Mouse (Mus musculus) hindbrain, postnatal 0 days (tissue): ENCODE measurements around the gene Rilpl1. TPM values are rescaled to one million over a fixed set of nuclear protein-coding genes. Genes with fewer than 3 reads are reported as not detected.

Experiments used
- ATAC-seq: fragments of 200-750 bp; cut with Nextera tagmentation; 2 replicates; pipeline ENCODE4 v1.8.0; 2017; ENCODE audit warnings: mild to moderate bottlenecking, moderate TSS enrichment, moderate library complexity
- DNase-seq: peaks from one replicate; pipeline ENCODE4 v3.0.0-alpha.2; 2015; ENCODE audit warnings: low spot score
- H3K27ac ChIP-seq: fragments of 300-500 bp; sonication (generic); 2 replicates; pipeline ENCODE4 v1.5.1; 2014; ENCODE audit warnings: mild to moderate bottlenecking
- H3K27me3 ChIP-seq: fragments of 300-500 bp; sonication (generic); 2 replicates; pipeline ENCODE4 v1.6.1; 2014; ENCODE audit warnings: low read length, mixed read lengths; ENCODE audit not compliant: insufficient read depth
- H3K36me3 ChIP-seq: fragments of 300-500 bp; sonication (generic); 2 replicates; pipeline ENCODE4 v1.6.1; 2014; ENCODE audit warnings: low read length, mixed read lengths; ENCODE audit not compliant: insufficient read depth
- H3K4me1 ChIP-seq: fragments of 300-500 bp; sonication (generic); 2 replicates; pipeline ENCODE4 v1.6.1; 2014; ENCODE audit warnings: antibody characterized with exemption, low read length, mixed read lengths; ENCODE audit not compliant: insufficient read depth
- H3K4me2 ChIP-seq: fragments of 300-500 bp; sonication (generic); 2 replicates; pipeline ENCODE4 v1.6.1; 2014; ENCODE audit warnings: low read depth, mild to moderate bottlenecking, low read length, moderate library complexity, mixed read lengths
- H3K4me3 ChIP-seq: fragments of 300-500 bp; sonication (generic); 2 replicates; pipeline ENCODE4 v1.5.1; 2014; ENCODE audit warnings: low read length
- H3K9ac ChIP-seq: fragments of 300-500 bp; sonication (generic); replicated peaks from 2 replicates; pipeline ENCODE4 v1.6.1; 2014; ENCODE audit warnings: mild to moderate bottlenecking, low read length, moderate library complexity, mixed read lengths
- H3K9me3 ChIP-seq: fragments of 300-500 bp; sonication (generic); 2 replicates; pipeline ENCODE4 v1.6.1; 2016; ENCODE audit warnings: low read length, mixed read lengths
- CTCF ChIP-seq: IDR thresholded peaks from 2 replicates; pipeline ENCODE4 v1.5.1; 2016; ENCODE audit warnings: antibody characterized with exemption, control low read depth, low read depth
- WGBS: fragments of 180-500 bp; shearing (Covaris S2); extraction: QIAGEN DNeasy Blood & Tissue Kit; methylation state at CpG from one replicate; pipeline ENCODE4 v1.1.7; 2014; 5-methylcytosine and 5-hydroxymethylcytosine counted together
- polyA plus RNA-seq: library from polyadenylated mRNA; unstranded; fragments of >200 nt; fragmentation: Nextera tagmentation; extraction: Ambion mirVana; gene quantifications from 2 replicates; pipeline ENCODE4 v1.2.1, GENCODE M21; 2015
- total RNA-seq: library from RNA; depleted of rRNA; stranded (reverse); fragments of >200 nt; gene quantifications from 2 replicates; pipeline ENCODE4 v1.2.3, GENCODE M21; 2014

Rilpl1 gene
- total and polyA plus RNA-seq, 2 experiments from 2014 or later: 12.4 to 13.3 TPM

GRCm38 (mm10) chr5:124483655-124484396, 47.4 kb downstream of the Rilpl1 start:
- H3K4me3 ChIP-seq: peak overlapping the region; percentile 68
- peaks cover under 1% of the 10 kb centered on the region; the same call in 1 of the 2 replicates for H3K4me1 ChIP-seq
- WGBS: 8% methylated on average over 15 of the region's 15 CpGs
- H3K27me3 ChIP-seq: no peaks in the 10 kb centered on the region
- TF ChIP-seq CTCF: 0 out of 2 replicates have a peak, but pooled peaks have one; percentile 14
- H3K9me3 ChIP-seq: no peaks in the 10 kb centered on the region
- peak overlapping the region; percentile 79 for H3K4me2 ChIP-seq
- no peak for DNase-seq
- peak overlapping the region; percentile 70 for H3K9ac ChIP-seq
- peak overlapping the region; percentile 98 for H3K27ac ChIP-seq
- no peaks in the 10 kb centered on the region for H3K36me3 ChIP-seq
- peak; percentile 66 for ATAC-seq

- peak within 1 kb of the TSS; percentile 70 for H3K9ac ChIP-seq
- DNase-seq (peak; percentile 94), ATAC-seq (peak; percentile 93)
- no peaks in the 10 kb centered on the region for H3K9me3 ChIP-seq
- peaks cover 5% of the 10 kb centered on the region for H3K4me1 ChIP-seq
- peak; percentile 16; the same call in 1 of the 2 replicates for TF ChIP-seq CTCF
- under 1% methylated on average over 46 of the region's 48 CpGs for WGBS
- no peaks in the 10 kb centered on the region for H3K27me3 ChIP-seq
- H3K36me3 ChIP-seq: no peaks in the 10 kb centered on the region
- H3K27ac ChIP-seq: peak within 1 kb of the TSS; percentile 98
- peak within 1 kb of the TSS; percentile 79 for H3K4me2 ChIP-seq
- H3K4me3 ChIP-seq: peak within 1 kb of the TSS; percentile 68
Observed at GRCm38 (mm10) chr5:124482966-124483654, 48.1 kb downstream of the Rilpl1 start, which contains the start of gene Snrnp35. Snrnp35 (plus strand) TSS chr5:124483134.

- Histone ChIP-seq H3K36me3 (no peaks in the 10 kb centered on the region), H3K9me3 (no peaks in the 10 kb centered on the region), H3K4me2 (peak overlapping the region; percentile 79), H3K27ac (peak overlapping the region; percentile 98), H3K27me3 (no peaks in the 10 kb centered on the region), H3K4me3 (peak overlapping the region; percentile 68), H3K9ac (peak overlapping the region; percentile 70), H3K4me1 (peaks cover 5% of the 10 kb centered on the region)
- ATAC-seq: no peak
- no peak for TF ChIP-seq CTCF
- no peak for DNase-seq
- WGBS: 8% methylated on average over 13 of the region's 13 CpGs
Observed at GRCm38 (mm10) chr5:124482436-124482965, 48.7 kb downstream of the Rilpl1 start.

GRCm38 (mm10) chr5:124481714-124482113, 49.5 kb downstream of the Rilpl1 start:
- Histone ChIP-seq H3K9ac (no peak overlapping the region), H3K9me3 (no peaks in the 10 kb centered on the region), H3K4me3 (no peak overlapping the region), H3K36me3 (no peaks in the 10 kb centered on the region), H3K4me2 (no peak overlapping the region), H3K27ac (no peak overlapping the region), H3K27me3 (no peaks in the 10 kb centered on the region), H3K4me1 (peaks cover 10% of the 10 kb centered on the region)
- WGBS: 92% methylated on average over 4 of the region's 4 CpGs
- DNase-seq: no peak
- no peak for ATAC-seq
- no peak for TF ChIP-seq CTCF

GRCm38 (mm10) chr5:124480119-124480518, 51.1 kb downstream of the Rilpl1 start:
- Histone ChIP-seq H3K27ac (no peak overlapping the region), H3K4me3 (no peak overlapping the region), H3K4me1 (peaks cover 13% of the 10 kb centered on the region), H3K9me3 (no peaks in the 10 kb centered on the region), H3K36me3 (no peaks in the 10 kb centered on the region), H3K27me3 (no peaks in the 10 kb centered on the region), H3K9ac (no peak overlapping the region), H3K4me2 (no peak overlapping the region)
- DNase-seq: no peak
- no peak for ATAC-seq
- 59% methylated on average over 4 of the region's 4 CpGs for WGBS
- TF ChIP-seq CTCF: no peak

GRCm38 (mm10) chr5:124478873-124479204, 52.4 kb downstream of the Rilpl1 start:
- 0 out of 2 replicates have a peak overlapping the region, but pooled peaks have one; percentile 73 for H3K4me3 ChIP-seq
- H3K27ac ChIP-seq: peak overlapping the region; percentile 65; the same call in 1 of the 2 replicates

More at GRCm38 (mm10) chr5:124478873-124479204, 52.4 kb downstream of the Rilpl1 start:
- Histone ChIP-seq H3K9ac (no peak overlapping the region), H3K27me3 (no peaks in the 10 kb centered on the region), H3K4me2 (peak overlapping the region; percentile 82), H3K36me3 (no peaks in the 10 kb centered on the region), H3K4me1 (peaks cover 13% of the 10 kb centered on the region), H3K9me3 (no peaks in the 10 kb centered on the region)
- ATAC-seq (no peak), DNase-seq (no peak)
- WGBS: 88% methylated on average over 1 of the region's 1 CpGs
- TF ChIP-seq CTCF: no peak
